Mouse (Mus musculus) megakaryocyte, embryonic 14.5 days (primary cell): ENCODE data around the gene Gpank1. TPM values are rescaled to one million over a fixed set of nuclear protein-coding genes. Genes with fewer than 3 reads are reported as not detected.

Experiments used
- H3K27me3 ChIP-seq: replicated peaks from 2 replicates; pipeline ENCODE3; 2012; ENCODE audit warnings: inconsistent platforms
- H3K36me3 ChIP-seq: replicated peaks from 2 replicates; pipeline ENCODE3; 2012; ENCODE audit warnings: low read length, inconsistent platforms, mixed read lengths
- H3K4me1 ChIP-seq: 2 replicates; pipeline ENCODE4 v1.6.1; 2012; ENCODE audit warnings: inconsistent platforms
- H3K4me3 ChIP-seq: replicated peaks from 2 replicates; pipeline ENCODE3; 2012; ENCODE audit warnings: moderate library complexity, mild to moderate bottlenecking, inconsistent platforms
- H3K9me3 ChIP-seq: 2 replicates; pipeline ENCODE4 v1.6.1; 2012; ENCODE audit warnings: inconsistent platforms
- FLI1 ChIP-seq: IDR thresholded peaks from 2 replicates; pipeline ENCODE4 v1.6.1; 2012; ENCODE audit warnings: low read length, inconsistent platforms, mixed read lengths
- GATA1 ChIP-seq: IDR thresholded peaks from 3 replicates; pipeline ENCODE4 v1.6.1; 2012; ENCODE audit warnings: mixed read lengths, low read length, inconsistent platforms, borderline replicate concordance
- polyA plus RNA-seq: library from polyadenylated mRNA; stranded (reverse); fragments of >175 nt; gene quantifications from 2 replicates; pipeline ENCODE4 v1.2.3, GENCODE M21; 2012; ENCODE audit warnings: low replicate concordance; ENCODE audit not compliant: insufficient read depth

Gene Gpank1
- polyA plus RNA-seq, 1 experiment = 46.5 TPM

GRCm38 (mm10) chr17:35128996-35129395 lies 7.7 kb downstream of the Gpank1 start:
- peaks cover 71% of the 10 kb centered on the region for H3K4me1 ChIP-seq
- TF ChIP-seq FLI1 (no peak), GATA1 (no peak)
- no peak overlapping the region for H3K4me3 ChIP-seq
- H3K27me3 ChIP-seq = no peaks in the 10 kb centered on the region
- peaks cover 48% of the 10 kb centered on the region for H3K36me3 ChIP-seq
- H3K9me3 ChIP-seq = no peaks in the 10 kb centered on the region

- TF ChIP-seq FLI1 = no peak
- TF ChIP-seq GATA1 = no peak
- Histone ChIP-seq H3K4me3 (peak overlapping the region; percentile 53), H3K9me3 (no peaks in the 10 kb centered on the region), H3K4me1 (peaks cover 56% of the 10 kb centered on the region), H3K36me3 (peaks cover 37% of the 10 kb centered on the region), H3K27me3 (no peaks in the 10 kb centered on the region)
Observed at GRCm38 (mm10) chr17:35131038-35131437, 9.8 kb downstream of the Gpank1 start.

GRCm38 (mm10) chr17:35131500-35132173 lies 10.4 kb downstream of the Gpank1 start, which contains the start of gene Apom:
Gene Apom, minus strand, starts transcription at chr17:35132050.
- Histone ChIP-seq H3K27me3 (no peaks in the 10 kb centered on the region), H3K4me3 (peak within 1 kb of the TSS; percentile 53), H3K9me3 (no peaks in the 10 kb centered on the region), H3K4me1 (peaks cover 56% of the 10 kb centered on the region), H3K36me3 (peaks cover 37% of the 10 kb centered on the region)
- TF ChIP-seq FLI1 (no peak), GATA1 (no peak)

- Histone ChIP-seq H3K4me1 (peaks cover 56% of the 10 kb centered on the region), H3K9me3 (no peaks in the 10 kb centered on the region), H3K4me3 (no peak overlapping the region), H3K36me3 (peaks cover 36% of the 10 kb centered on the region), H3K27me3 (no peaks in the 10 kb centered on the region)
- TF ChIP-seq GATA1 = no peak
- TF ChIP-seq FLI1 = no peak
Observed at GRCm38 (mm10) chr17:35132174-35132560, 10.9 kb downstream of the Gpank1 start.

- H3K27me3 ChIP-seq = no peaks in the 10 kb centered on the region
- no peak overlapping the region for H3K4me3 ChIP-seq
- peaks cover 58% of the 10 kb centered on the region for H3K4me1 ChIP-seq
- H3K9me3 ChIP-seq = no peaks in the 10 kb centered on the region
- peaks cover 37% of the 10 kb centered on the region for H3K36me3 ChIP-seq
- TF ChIP-seq GATA1 = no peak
- TF ChIP-seq FLI1 = no peak
Observed at GRCm38 (mm10) chr17:35133517-35133916, 12.3 kb downstream of the Gpank1 start.

GRCm38 (mm10) chr17:35134801-35135590 lies 13.7 kb downstream of the Gpank1 start, which contains the start of gene Bag6:
Gene Bag6, plus strand, starts transcription at chr17:35135178.
- H3K4me3 ChIP-seq = peak within 1 kb of the TSS; percentile 93
- H3K9me3 ChIP-seq = no peaks in the 10 kb centered on the region
- H3K4me1 ChIP-seq = peaks cover 60% of the 10 kb centered on the region
- H3K36me3 ChIP-seq = peaks cover 41% of the 10 kb centered on the region
- no peaks in the 10 kb centered on the region for H3K27me3 ChIP-seq
- TF ChIP-seq FLI1 (peak; percentile 94; the same call in 1 of the 2 replicates), GATA1 (no peak)

- Histone ChIP-seq H3K4me3 (peak overlapping the region; percentile 93), H3K36me3 (peaks cover 41% of the 10 kb centered on the region), H3K9me3 (no peaks in the 10 kb centered on the region), H3K4me1 (peaks cover 56% of the 10 kb centered on the region), H3K27me3 (no peaks in the 10 kb centered on the region)
- no peak for TF ChIP-seq FLI1
- no peak for TF ChIP-seq GATA1
Observed at GRCm38 (mm10) chr17:35135591-35136320, 14.5 kb downstream of the Gpank1 start.

- peaks cover 69% of the 10 kb centered on the region for H3K36me3 ChIP-seq
- H3K27me3 ChIP-seq = no peaks in the 10 kb centered on the region
- peaks cover 39% of the 10 kb centered on the region for H3K4me1 ChIP-seq
- TF ChIP-seq FLI1 = no peak
- TF ChIP-seq GATA1 = no peak
- H3K9me3 ChIP-seq = peaks cover 8% of the 10 kb centered on the region
- H3K4me3 ChIP-seq = no peak overlapping the region
Observed at GRCm38 (mm10) chr17:35139269-35139668, 18.0 kb downstream of the Gpank1 start.

GRCm38 (mm10) chr17:35140490-35140996 lies 19.3 kb downstream of the Gpank1 start:
- Histone ChIP-seq H3K36me3 (peaks cover 82% of the 10 kb centered on the region), H3K4me3 (no peak overlapping the region), H3K27me3 (no peaks in the 10 kb centered on the region), H3K9me3 (peaks cover 8% of the 10 kb centered on the region), H3K4me1 (peaks cover 39% of the 10 kb centered on the region)
- TF ChIP-seq FLI1 = no peak

GRCm38 (mm10) chr17:35141971-35142370 lies 20.7 kb downstream of the Gpank1 start:
- Histone ChIP-seq H3K4me1 (peaks cover 29% of the 10 kb centered on the region), H3K4me3 (no peak overlapping the region), H3K27me3 (no peaks in the 10 kb centered on the region), H3K9me3 (peaks cover 8% of the 10 kb centered on the region), H3K36me3 (peaks cover 96% of the 10 kb centered on the region)
- TF ChIP-seq FLI1 (no peak), GATA1 (no peak)
